Mouse (Mus musculus) neutrophil, adult 59 days (primary cell): ENCODE measurements around the gene Manea. TPM values are rescaled to one million over a fixed set of nuclear protein-coding genes. Genes with fewer than 3 reads are reported as not detected.

ENCODE experiments used
- total RNA-seq, 2 experiments: library from RNA; stranded (reverse); gene quantifications; 1 replicate in 1 of 2; 2 replicates in 1 of 2; pipeline ENCODE4 v1.2.4; 2023

The Manea gene
- 10 to 100 TPM; 25.4 to 37.2 TPM for total RNA-seq

GRCm38 (mm10) chr4:26346443-26347106 lies at the start of gene Manea:
Gene Manea, minus strand, starts transcription at chr4:26346891.

